Mouse (Mus musculus) 3T3-L1 (cell line): ENCODE measurements around the gene Raly.

Experiments used
- DNase-seq: peaks from one replicate; pipeline ENCODE4 v3.0.0-alpha.2; 2015; ENCODE audit warnings: low read depth, low spot score

The Raly gene

GRCm38 (mm10) chr2:154782856-154783650, 7.8 kb upstream of the Raly start:
- DNase-seq: no peak

- DNase-seq: peak; percentile 84
Measured at GRCm38 (mm10) chr2:154785284-154785683, 5.6 kb upstream of the Raly start.

- DNase-seq: peak; percentile 44
Measured at GRCm38 (mm10) chr2:154786187-154786586, 4.7 kb upstream of the Raly start.

DNA sequence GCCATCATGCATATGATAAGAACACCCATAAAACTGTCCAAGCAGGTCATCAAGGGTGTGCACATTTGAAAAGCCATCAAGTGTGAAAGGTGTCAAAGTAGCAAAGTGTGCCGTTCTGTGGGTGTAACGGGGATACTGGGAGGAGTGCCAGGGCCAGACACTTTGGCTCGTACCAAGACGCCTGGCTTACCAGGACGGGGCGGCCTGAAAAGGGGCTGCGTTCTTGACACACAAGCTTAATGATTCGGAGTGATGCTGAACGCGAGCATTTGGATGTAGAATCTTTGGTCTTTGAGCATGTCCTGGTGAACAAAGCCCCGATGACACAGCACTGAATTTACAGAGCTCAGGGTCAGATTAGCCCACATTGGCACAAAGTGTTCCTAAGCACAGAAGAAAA, 4.1 kb upstream of the Raly start:
- DNase-seq: no peak

- no peak for DNase-seq
Measured at GRCm38 (mm10) chr2:154789381-154789780, 1.5 kb upstream of the Raly start.

GRCm38 (mm10) chr2:154789977-154790655, 780 bp upstream of the Raly start:
- no peak for DNase-seq

DNA sequence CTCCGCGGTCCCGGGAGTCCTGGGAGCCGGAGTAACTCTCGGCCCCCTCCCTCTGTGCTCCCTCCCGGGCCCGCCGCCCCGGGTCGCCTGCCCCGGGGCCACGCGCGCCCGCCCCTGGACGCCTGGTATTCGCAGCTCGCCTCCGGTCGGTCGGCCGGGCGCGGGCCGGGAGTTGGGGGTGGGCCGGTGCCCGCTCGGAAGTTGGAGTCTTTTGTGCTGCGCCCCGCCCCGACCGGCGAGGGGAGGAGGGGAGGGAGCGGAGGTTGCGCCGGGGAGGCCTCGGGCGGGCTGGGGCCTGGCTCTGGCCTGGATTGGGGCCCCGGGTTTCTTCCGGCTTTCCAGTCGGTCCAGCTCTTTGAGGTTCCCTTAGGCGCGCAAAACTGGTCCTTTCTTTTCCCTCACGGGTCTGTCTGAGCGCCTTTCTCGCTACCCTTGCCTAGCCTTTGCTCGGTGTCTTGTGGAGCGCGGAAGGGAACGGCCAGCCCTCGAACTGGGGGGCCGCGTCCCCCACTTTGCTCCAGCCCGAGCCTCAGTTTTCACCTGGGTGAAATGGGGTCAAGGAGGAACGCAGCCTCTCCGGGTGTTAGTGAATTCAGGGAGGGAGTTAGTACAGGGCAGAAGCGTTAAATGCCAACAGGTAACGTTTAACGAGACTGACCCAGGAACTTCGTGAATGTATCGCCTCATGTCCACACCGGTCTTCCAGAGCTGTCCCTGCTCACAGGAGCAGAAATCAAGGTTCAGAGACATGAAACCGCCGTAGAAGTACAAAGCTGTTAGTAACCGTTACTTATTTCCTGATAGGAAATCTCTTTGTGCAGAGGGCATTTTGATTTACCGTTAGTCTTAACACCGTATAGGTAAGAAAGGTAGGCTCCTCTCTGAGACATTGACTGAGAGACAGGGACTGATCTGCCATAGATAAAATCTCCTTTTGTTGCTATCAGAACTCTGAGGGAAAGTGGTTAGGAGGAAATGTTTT, 1.1 kb downstream of the Raly start:
- peak; percentile 67 for DNase-seq

GRCm38 (mm10) chr2:154803372-154803771, 12.5 kb downstream of the Raly start:
- DNase-seq: peak; percentile 56

DNA sequence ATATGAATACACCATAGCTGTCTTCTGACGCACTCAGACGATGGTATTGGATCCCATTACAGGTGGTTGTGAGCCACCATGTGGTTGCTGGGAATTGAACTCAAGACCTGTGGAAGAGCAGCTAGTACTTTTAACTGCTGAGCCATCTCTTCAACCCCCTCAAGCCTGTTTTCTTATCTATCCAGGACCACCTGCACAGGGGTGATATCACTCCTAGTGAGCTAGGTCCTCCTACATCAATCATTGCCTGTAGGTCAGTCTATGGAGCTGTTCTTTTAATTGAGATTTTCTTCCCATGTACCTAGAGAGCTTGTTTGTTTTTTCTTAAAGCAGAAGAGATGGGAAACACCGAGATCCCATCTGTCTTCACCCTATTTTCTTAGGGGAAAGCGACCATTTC, 12.9 kb downstream of the Raly start:
- no peak for DNase-seq

DNA sequence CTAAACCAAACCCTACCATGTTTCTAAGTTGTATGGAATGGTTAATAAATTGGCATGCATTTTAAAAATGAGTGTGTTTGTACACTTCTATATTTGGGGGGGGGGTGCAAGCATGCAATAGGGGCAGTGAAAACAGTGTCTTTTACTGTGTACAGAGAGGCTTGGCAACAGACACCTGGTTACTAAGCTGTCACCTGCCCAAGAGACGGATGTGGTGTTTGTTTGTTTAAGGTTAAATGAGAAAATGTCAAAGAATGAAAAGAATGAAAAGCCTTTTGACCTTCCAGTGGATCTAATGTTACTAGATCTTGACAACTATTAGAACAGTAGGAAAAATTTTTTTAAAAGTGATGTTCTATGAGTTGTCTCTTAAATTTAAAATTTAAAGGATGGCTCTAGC, 16.8 kb downstream of the Raly start:
- DNase-seq: no peak

GRCm38 (mm10) chr2:154809107-154809762, 18.3 kb downstream of the Raly start:
- DNase-seq: peak; percentile 61

- peak; percentile 45 for DNase-seq
Measured at GRCm38 (mm10) chr2:154810821-154811220, 19.9 kb downstream of the Raly start.

GRCm38 (mm10) chr2:154813426-154813825, 22.5 kb downstream of the Raly start:
- peak; percentile 82 for DNase-seq

DNA sequence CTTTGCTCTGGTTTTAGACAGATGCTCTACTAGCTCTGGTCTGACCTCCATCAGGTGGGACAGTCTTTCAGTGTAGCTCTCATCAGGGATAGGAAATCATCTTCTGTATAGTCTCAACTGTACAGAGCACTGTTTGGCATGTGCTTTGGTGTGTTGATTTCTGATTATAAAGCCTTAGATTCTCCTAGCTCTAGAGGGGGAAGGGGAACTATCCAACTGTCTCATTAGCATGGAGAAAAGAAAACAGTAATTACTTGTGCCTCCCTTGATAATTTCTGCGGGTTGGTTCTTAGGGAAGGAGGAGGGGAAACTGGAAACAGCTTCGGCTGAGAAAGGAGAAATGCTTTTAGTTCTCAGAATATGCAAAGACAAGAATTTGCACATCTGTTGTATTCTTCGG, 26.2 kb downstream of the Raly start:
- DNase-seq: no peak

DNA sequence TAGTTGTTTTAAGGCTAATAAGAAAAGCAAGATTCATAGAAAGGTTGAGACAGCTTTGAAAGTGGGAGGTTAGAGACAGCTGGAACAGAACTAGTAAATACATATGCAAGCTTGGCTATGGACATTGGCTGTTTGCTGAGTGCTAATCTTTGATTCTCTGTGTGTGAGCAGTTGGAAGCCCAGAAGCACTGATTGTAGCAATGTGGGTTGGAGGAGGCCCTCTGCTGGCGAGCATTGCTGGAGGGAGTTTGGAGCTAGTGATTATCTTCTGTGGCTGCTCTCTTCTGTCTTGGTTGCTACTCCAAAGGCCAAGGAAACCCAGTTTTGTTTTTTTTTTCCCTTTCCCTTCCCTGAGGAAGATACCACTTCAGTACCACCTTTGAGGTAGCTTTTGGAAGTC, 26.9 kb downstream of the Raly start:
- peak; percentile 56 for DNase-seq

GRCm38 (mm10) chr2:154818599-154818998, 27.7 kb downstream of the Raly start:
- no peak for DNase-seq

DNA sequence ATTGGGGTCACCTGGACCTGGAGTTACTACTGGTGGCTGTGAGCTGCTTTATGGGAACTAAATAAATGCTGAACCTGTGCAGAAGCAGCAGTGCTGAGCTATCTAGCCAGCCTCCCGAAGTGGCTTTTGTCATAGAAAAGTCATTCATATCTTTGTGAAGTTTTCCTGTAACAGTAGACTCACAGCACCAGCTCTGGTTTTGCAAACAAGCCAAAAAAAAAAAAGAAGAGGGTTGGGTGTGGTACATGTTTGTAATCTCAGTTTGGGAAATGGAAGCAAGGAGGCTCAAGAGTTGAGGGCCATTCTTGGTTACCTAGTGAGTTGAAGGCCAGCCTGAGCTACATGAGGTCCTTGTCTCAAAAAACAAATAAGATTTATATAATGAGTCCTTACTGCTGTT, 29.4 kb downstream of the Raly start:
- no peak for DNase-seq

DNA sequence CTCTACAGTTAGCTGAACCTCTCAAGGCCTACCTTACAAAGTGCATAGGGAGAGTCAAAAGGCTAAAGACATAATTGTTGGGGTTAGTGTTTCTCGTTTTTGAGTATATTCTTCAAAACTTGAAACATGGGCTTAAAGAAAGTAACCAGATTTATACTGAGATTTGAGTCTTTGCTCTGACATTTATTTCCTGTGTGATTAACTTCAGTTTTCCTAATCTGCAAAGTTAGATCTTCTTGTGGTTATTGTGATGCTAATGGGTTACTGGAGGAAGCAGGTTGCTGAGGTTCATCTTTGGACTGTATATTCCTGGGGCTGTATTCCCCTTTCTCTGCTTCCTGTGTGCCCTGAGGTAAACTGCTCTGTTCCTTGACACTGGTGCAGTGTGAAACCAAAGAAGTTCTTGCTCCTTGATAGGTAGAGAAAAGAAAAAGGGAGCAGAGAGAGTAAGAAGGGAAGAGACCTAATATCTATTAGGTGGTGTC, 35.2 kb downstream of the Raly start:
- no peak for DNase-seq

DNA sequence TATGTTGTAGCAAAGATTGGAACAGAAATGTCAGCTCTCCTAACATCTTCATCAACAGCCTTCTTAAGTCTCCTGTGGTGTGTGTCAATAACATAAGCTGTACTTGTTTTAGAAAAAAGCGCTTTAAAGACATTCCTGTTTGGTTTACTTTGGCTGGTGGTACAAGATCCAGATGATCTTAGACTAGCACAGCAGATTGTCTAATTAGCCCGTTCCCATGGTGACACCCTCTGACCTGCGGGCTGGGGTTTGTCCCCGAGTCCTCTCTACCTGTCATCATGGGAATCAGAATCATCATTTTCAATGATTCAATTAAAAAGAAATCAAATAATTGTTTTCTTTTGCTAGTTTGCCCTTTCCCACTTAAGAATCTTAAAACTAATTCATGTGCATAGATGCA, 36.6 kb downstream of the Raly start:
- no peak for DNase-seq

DNA sequence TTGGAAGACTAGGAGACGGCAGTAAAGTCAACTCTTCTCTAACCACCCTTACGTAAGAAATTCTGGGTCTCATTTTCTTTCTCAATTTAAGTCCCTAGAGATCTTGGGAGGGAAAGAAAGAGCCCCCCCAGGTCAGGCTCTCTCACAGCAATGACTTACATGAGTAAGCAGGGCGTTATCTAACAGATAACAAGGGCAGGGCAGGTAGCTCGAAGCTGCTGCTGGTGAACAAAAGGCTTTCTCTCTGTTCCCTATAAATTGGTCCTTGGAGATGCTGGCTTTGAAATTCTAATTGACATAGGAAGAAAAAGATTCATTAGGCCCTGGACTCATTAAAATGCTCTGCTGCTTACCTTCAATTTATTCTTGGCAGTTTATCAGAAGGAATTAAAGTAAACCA, 41.6 kb downstream of the Raly start:
- no peak for DNase-seq

DNA sequence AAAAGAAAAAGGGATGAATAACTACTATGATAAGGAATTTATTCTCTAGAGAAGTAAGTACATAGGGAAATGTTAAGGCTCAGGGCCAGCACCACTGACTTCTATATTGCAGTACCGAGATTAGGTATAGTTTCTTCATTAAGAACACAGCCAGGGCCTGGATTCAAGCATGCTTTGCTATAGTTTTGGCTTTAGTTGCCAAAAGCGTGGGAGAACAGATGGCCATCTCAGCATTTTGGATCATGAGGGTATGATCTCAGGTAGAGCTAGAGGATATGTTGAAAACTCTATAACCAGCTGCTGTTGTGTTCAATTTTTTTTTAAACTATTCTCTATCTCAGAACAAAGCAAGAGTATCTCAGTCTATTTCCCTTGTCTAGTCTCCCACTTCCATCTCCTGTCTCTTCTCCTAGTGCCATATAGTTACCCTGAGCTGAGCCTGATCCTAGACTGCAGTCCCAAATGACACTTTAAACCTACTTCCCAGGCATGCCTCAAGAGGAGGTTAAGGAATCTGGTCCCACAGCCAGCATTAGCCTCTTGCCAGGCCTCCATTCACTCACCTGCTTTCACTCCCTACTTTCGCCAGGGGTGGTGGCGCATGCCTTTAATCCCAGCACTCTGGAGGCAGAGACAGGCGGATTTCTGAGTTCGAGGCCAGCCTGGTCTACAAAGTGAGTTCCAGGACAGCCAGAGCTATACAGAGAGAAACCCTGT, 43.4 kb downstream of the Raly start:
- no peak for DNase-seq
